Mouse (Mus musculus): Measurements from ENCODE around the gene Gls2. TPM values are rescaled to one million over a fixed set of nuclear protein-coding genes. Genes with fewer than 3 reads are reported as not detected.
"Not testable (repeated sequence)": the region's sequence is repeated elsewhere in the genome, so short reads cannot be mapped to it uniquely, and the experiment has no call there.

Gls2 gene
- 1.1 and 2.7 TPM in 2 replicates for polyA plus RNA-seq (2016; fragmentation: Nextera tagmentation; extraction: Ambion mirVana)

DNA sequence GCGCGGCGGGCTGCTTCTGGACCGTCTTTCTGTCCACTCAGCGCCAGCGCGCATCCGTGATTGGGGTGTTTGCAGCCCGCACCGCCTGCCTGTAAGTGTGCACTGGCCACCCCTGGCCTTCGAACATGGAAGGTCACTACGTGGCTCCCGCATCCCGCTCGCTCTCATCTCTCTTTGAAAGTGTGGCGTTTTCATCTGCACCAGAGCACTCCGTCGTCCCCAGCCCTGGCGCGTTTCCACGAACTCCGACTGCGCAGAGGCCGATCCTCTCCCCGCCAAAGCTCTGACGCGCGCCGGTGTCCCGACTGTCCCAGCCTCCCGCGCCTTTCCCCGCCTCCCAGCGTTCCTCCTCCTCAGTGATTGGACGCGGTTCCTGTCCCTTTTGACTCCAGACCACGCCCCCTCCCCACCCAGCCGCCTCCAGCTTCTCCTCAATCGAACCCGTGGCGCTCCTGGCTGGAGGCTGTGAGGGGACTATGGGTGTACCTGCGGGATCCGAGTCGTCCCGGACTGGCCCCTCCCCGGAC lies at the start of gene Gls2:
Gene Gls2 (plus strand): TSS at position 434 of the 527 bp plus-strand sequence.
- Histone ChIP-seq H3K4me3 (peak within 1 kb of the TSS; percentile 69), H3K27me3 (peaks cover 25% of the 10 kb centered on the region), H3K27ac (no peak within 1 kb of the TSS), H3K36me3 (no peaks in the 10 kb centered on the region), H3K4me2 (replicated peaks) (peak within 1 kb of the TSS; percentile 98), H3K9ac (peak within 1 kb of the TSS; percentile 63), H3K4me1 (peaks cover 10% of the 10 kb centered on the region; the same call in 1 of the 2 replicates), H3K9me3 (no peaks in the 10 kb centered on the region)
- whole genome bisulfite sequencing = 0% methylated on average over 45 of the region's 46 CpGs
- ATAC-seq (ENCODE audit: insufficient number of reproducible peaks, insufficient read depth, low FRiP score, low TSS enrichment) = peak; percentile 94

- Histone ChIP-seq H3K4me1 (peaks cover 7% of the 10 kb centered on the region), H3K9ac (no peak overlapping the region), H3K36me3 (peaks cover 66% of the 10 kb centered on the region), H3K27me3 (no peaks in the 10 kb centered on the region), H3K4me2 (replicated peaks) (no peak overlapping the region), H3K27ac (peak overlapping the region; percentile 37; the same call in 1 of the 2 replicates), H3K4me3 (no peak overlapping the region), H3K9me3 (no peaks in the 10 kb centered on the region)
- no peak for ATAC-seq (ENCODE audit: insufficient number of reproducible peaks, insufficient read depth, low FRiP score, low TSS enrichment)
- 41% methylated on average over 2 of the region's 2 CpGs for WGBS
These were observed 49.3 kb upstream of the Gls2 start for GRCm38 (mm10) chr10:128144961-128145360.

DNA sequence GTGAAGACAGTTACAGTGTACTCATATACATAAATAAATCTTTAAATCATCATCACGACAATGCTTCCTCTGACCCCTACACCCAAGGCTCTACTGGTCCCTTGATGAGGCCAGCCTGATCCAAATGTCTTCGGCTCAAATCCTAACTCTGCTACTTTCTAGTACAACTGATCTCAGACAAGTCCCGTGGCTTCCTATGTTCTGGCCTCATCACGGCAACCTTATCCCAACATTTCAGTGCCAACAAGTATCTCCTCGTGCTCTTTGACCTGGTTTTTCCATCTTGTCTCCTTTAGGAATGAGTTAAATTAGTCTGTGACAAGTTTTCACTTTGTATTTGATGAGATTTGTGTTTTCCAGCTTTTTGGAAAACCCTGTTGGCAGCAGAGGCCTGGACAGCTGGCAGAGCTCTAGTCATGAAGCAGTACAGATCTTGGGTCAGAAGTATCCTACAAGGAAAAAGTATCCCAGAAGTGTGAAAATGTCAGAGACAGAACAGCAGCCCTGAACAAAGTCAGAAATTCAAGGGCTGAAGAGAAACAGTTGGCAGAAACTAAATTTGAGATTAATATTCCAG lies 45.4 kb upstream of the Gls2 start:
- Histone ChIP-seq H3K9me3 (no peaks in the 10 kb centered on the region), H3K4me3 (no peak overlapping the region), H3K4me2 (replicated peaks) (peak overlapping the region; percentile 23; the same call in 1 of the 2 replicates), H3K4me1 (peaks cover 8% of the 10 kb centered on the region), H3K27me3 (no peaks in the 10 kb centered on the region), H3K36me3 (peaks cover 37% of the 10 kb centered on the region), H3K27ac (0 out of 2 replicates have a peak overlapping the region, but pooled peaks have one; percentile 57), H3K9ac (no peak overlapping the region)
- WGBS = 91% methylated on average over 5 of the region's 5 CpGs
- ATAC-seq (ENCODE audit: insufficient number of reproducible peaks, insufficient read depth, low FRiP score, low TSS enrichment) = no peak

DNA sequence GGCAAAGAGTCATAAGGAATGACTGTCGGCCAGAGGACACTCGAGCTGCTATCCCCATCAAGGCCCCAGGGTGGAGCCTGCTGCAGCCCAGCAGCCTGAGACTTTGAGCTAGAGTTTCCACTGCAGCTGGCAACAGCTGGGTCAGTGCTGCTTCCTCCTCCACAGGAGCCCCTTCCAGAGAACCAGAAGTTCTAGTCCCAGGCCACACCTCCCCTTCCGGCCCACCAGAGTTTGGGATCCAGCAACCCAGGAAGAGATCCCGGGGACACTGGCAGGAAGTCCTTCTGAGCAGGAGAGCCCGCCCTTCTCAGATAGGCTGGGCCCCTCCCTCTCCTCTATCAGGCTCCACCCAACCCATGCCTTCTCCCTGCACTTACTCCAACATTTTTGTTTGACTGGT lies 44.7 kb upstream of the Gls2 start:
- Histone ChIP-seq H3K36me3 (peaks cover 30% of the 10 kb centered on the region), H3K4me2 (replicated peaks) (peak overlapping the region; percentile 23), H3K4me3 (no peak overlapping the region), H3K27me3 (no peaks in the 10 kb centered on the region), H3K9ac (0 out of 2 replicates have a peak overlapping the region, but pooled peaks have one; percentile 6), H3K27ac (peak overlapping the region; percentile 51), H3K9me3 (no peaks in the 10 kb centered on the region), H3K4me1 (peaks cover 8% of the 10 kb centered on the region)
- peak; percentile 83 for ATAC-seq (ENCODE audit: insufficient number of reproducible peaks, insufficient read depth, low FRiP score, low TSS enrichment)
- whole genome bisulfite sequencing = 5% methylated on average over 5 of the region's 5 CpGs

DNA sequence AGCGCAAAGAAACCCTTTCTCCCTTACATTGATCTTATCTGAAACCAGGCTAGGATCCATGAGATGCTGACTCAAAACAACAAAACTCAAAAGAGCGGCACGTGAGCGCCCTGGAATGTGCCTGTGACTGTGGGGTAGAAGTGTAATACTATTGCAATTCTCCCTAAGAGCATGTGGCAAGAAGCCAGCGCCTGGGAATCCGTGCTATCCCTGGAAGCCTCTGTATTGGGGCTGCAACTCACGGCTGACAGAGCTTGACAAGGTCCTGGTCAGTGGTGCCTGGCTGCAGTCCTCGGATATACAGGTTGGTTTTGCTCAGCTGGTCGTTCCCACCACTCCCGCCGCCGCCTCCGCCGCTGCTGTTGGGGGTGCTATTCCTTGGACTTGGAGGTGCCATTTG lies 43.3 kb upstream of the Gls2 start:
- Histone ChIP-seq H3K27ac (no peak overlapping the region), H3K9ac (no peak overlapping the region), H3K36me3 (peaks cover 19% of the 10 kb centered on the region), H3K4me1 (peaks cover 8% of the 10 kb centered on the region), H3K4me3 (no peak overlapping the region), H3K9me3 (no peaks in the 10 kb centered on the region), H3K4me2 (replicated peaks) (no peak overlapping the region), H3K27me3 (no peaks in the 10 kb centered on the region)
- WGBS = 86% methylated on average over 14 of the region's 14 CpGs
- no peak for ATAC-seq (ENCODE audit: insufficient number of reproducible peaks, insufficient read depth, low FRiP score, low TSS enrichment)

GRCm38 (mm10) chr10:128153978-128154377 lies 40.3 kb upstream of the Gls2 start:
- no peak for ATAC-seq (ENCODE audit: insufficient number of reproducible peaks, insufficient read depth, low FRiP score, low TSS enrichment)
- H3K27ac ChIP-seq = no peak overlapping the region
- no peak overlapping the region for H3K4me2 ChIP-seq (replicated peaks)
- H3K9ac ChIP-seq = no peak overlapping the region
- H3K27me3 ChIP-seq = no peaks in the 10 kb centered on the region
- H3K9me3 ChIP-seq = no peaks in the 10 kb centered on the region
- 0 out of 2 replicates have a peak, but pooled peaks cover 9% of the 10 kb centered on the region for H3K36me3 ChIP-seq
- no peak overlapping the region for H3K4me3 ChIP-seq
- WGBS = 84% methylated on average over 3 of the region's 3 CpGs
- peaks cover 8% of the 10 kb centered on the region for H3K4me1 ChIP-seq

GRCm38 (mm10) chr10:128165726-128166125 lies 28.5 kb upstream of the Gls2 start:
- not testable (repeated sequence) for H3K4me3 ChIP-seq; H3K27me3 ChIP-seq; H3K36me3 ChIP-seq; ATAC-seq (ENCODE audit: insufficient number of reproducible peaks, insufficient read depth, low FRiP score, low TSS enrichment); H3K9me3 ChIP-seq; H3K9ac ChIP-seq; H3K27ac ChIP-seq; H3K4me2 ChIP-seq (replicated peaks); H3K4me1 ChIP-seq
- 89% methylated on average over 3 of the region's 3 CpGs for WGBS

DNA sequence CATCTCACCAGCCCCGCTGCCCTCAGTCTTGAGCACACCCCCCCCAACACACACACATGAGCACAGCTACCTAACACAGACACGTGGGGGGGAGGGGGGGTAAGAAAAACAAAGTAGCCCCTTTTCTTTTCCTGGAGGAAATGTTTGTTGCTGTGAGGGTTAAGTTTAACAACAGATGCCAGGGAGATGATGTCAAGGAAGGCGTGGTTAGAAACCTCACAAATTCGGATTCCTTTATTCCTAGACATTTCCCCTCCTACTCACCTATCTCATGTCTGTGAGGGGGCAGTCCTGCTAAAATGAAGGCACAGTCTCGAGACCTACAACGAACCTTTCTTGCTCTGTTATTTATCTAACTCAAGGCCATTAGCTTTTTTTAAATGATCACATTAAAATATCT lies 27.2 kb upstream of the Gls2 start:
- 45% methylated on average over 6 of the region's 6 CpGs for WGBS

DNA sequence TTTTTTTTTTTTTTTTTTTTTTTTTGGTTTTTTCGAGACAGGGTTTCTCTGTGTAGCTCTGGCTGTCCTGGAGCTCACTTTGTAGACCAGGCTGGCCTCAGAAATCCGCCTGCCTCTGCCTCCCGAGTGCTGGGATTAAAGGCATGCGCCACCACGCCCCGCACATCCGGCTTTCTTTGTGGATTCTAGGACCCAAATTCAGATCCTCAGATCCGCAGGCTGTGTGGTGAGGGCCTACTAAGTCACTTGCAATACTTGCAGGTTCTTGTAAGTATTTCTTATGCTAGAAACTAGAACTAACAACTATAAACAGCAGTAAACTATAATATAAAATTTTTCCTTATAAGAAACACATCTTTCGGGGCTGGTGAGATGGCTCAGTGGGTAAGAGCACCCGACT lies 22.9 kb upstream of the Gls2 start:
- not testable (repeated sequence) for H3K9ac ChIP-seq; H3K27me3 ChIP-seq; H3K27ac ChIP-seq; H3K4me3 ChIP-seq; ATAC-seq (ENCODE audit: insufficient number of reproducible peaks, insufficient read depth, low FRiP score, low TSS enrichment); H3K4me2 ChIP-seq (replicated peaks); H3K9me3 ChIP-seq; H3K36me3 ChIP-seq
- peaks cover 14% of the 10 kb centered on the region for H3K4me1 ChIP-seq
- WGBS = 95% methylated on average over 10 of the region's 10 CpGs

More for the DNA sequence above, 27.2 kb upstream of the Gls2 start:
- Histone ChIP-seq H3K4me1 (no peaks in the 10 kb centered on the region), H3K4me3 (no peak overlapping the region), H3K4me2 (replicated peaks) (no peak overlapping the region), H3K9ac (no peak overlapping the region), H3K36me3 (0 out of 2 replicates have a peak, but pooled peaks cover 5% of the 10 kb centered on the region), H3K27me3 (no peaks in the 10 kb centered on the region), H3K9me3 (no peaks in the 10 kb centered on the region), H3K27ac (no peak overlapping the region)
- ATAC-seq (ENCODE audit: insufficient number of reproducible peaks, insufficient read depth, low FRiP score, low TSS enrichment) = no peak

GRCm38 (mm10) chr10:128175302-128175701 lies 19.0 kb upstream of the Gls2 start:
- H3K27me3 ChIP-seq = no peaks in the 10 kb centered on the region
- 10% methylated on average over 3 of the region's 3 CpGs for WGBS
- peaks cover 22% of the 10 kb centered on the region for H3K4me1 ChIP-seq
- ATAC-seq (ENCODE audit: insufficient number of reproducible peaks, insufficient read depth, low FRiP score, low TSS enrichment) = no peak
- peak overlapping the region; percentile 95 for H3K27ac ChIP-seq
- H3K9me3 ChIP-seq = no peaks in the 10 kb centered on the region
- H3K36me3 ChIP-seq = no peaks in the 10 kb centered on the region
- H3K9ac ChIP-seq = peak overlapping the region; percentile 69
- peak overlapping the region; percentile 81 for H3K4me2 ChIP-seq (replicated peaks)
- H3K4me3 ChIP-seq = peak overlapping the region; percentile 62

DNA sequence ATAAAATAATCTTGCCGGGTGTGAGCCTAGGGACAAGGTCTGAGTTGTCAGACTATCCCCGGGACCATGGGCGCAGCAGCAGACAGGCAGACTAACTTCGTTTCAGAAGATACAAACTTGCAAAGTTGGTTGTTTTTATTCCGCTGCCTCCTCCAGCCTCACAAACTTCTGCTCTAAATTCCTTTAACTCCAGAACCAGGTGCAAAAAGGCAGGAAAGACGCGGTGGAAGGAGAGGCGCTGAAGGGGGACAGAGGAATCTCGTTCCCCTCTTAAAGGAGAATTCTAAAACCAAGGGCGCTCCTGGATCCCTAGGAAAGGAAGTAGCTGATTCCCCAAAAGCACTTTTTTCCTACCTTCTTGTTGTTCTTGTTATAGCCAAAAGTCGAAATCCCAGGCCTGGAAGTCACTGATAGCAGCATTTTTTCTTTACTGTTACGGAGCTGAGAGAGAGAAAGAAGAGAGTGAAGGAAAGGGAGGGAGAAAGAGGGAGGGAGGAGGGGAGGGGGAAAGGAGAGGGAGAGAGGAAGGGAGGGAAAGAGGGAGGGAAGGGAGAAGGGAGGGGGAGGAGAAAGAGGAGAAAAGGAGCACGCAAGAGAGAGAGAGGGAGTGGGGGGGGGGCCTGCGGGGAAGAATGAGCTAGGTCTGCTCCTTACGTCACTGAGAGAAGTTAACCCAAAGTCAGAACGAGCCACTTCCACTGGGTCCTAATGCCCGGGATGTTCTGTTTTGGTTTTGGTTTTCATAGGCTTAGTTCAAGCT lies 18.1 kb upstream of the Gls2 start:
- peak overlapping the region; percentile 95 for H3K27ac ChIP-seq

DNA sequence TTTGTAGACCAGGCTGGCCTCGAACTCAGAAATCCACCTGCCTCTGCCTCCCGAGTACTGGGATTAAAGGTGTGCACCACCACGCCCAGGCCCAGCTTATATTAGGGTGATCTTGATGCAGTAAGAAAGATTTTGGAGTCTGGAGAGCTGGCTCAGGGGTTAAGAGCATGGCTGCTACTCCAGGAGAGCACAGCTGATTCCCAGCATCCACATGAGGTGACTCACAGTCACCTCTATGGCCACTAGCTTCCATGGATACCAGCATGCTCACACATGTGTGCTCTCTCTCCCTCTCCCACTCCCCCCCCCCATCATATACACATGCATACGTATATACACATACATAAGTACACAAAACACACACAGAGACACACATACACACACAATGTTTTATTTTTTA lies 16.9 kb upstream of the Gls2 start:
- H3K4me1 ChIP-seq = peaks cover 22% of the 10 kb centered on the region
- H3K9ac ChIP-seq = no peak overlapping the region
- no peaks in the 10 kb centered on the region for H3K36me3 ChIP-seq
- H3K4me2 ChIP-seq (replicated peaks) = no peak overlapping the region
- no peak overlapping the region for H3K4me3 ChIP-seq
- 82% methylated on average over 4 of the region's 4 CpGs for WGBS
- no peak for ATAC-seq (ENCODE audit: insufficient number of reproducible peaks, insufficient read depth, low FRiP score, low TSS enrichment)
- no peaks in the 10 kb centered on the region for H3K27me3 ChIP-seq
- H3K9me3 ChIP-seq = no peaks in the 10 kb centered on the region
- no peak overlapping the region for H3K27ac ChIP-seq

More for the DNA sequence above, 18.1 kb upstream of the Gls2 start:
- no peaks in the 10 kb centered on the region for H3K27me3 ChIP-seq
- H3K4me1 ChIP-seq = peaks cover 22% of the 10 kb centered on the region
- H3K9ac ChIP-seq = peak overlapping the region; percentile 69
- 1% methylated on average over 17 of the region's 17 CpGs for WGBS
- H3K9me3 ChIP-seq = no peaks in the 10 kb centered on the region
- H3K36me3 ChIP-seq = no peaks in the 10 kb centered on the region
- H3K4me2 ChIP-seq (replicated peaks) = peak overlapping the region; percentile 81
- ATAC-seq (ENCODE audit: insufficient number of reproducible peaks, insufficient read depth, low FRiP score, low TSS enrichment) = peak; percentile 72; the same call in 1 of the 2 replicates
- peak overlapping the region; percentile 62 for H3K4me3 ChIP-seq

Data from embryonic facial prominence, embryonic 12.5 days (tissue).